Comparison of ENCODE assay signal across 8 mouse cellular contexts in genomic region chr12:80736464-80737282, GRCm38 (mm10). TPM values are rescaled to one million over a fixed set of nuclear protein-coding genes. Genes with fewer than 3 reads are reported as not detected.
A peak's percentile ranks its signal among the peaks of the same experiment; 100 is the strongest.
DNase-seq lines count a peak whose midpoint lies in the region; ATAC-seq and TF ChIP-seq lines count a peak whose summit lies in the region.

No protein-coding gene starts in this region.

- intact Hi-C loops in heart, postnatal 14 days (cut with DNase I), result no loop called here
- intact Hi-C loops in heart, postnatal 25 days (cut with DNase I), result no loop called here

- H3K4me2 ChIP-seq in neural tube, embryonic 13.5 days, result peak overlapping the region; percentile 34

- peak overlapping the region; percentile 61 for H3K9ac ChIP-seq in neural tube, embryonic 13.5 days

- peak; percentile 46 to 52 for DNase-seq in heart, postnatal 14 days
- DNase-seq in heart, postnatal 25 days (ENCODE audit: low spot score), result no peak
- DNase-seq in brain, embryonic 14.5 days (ENCODE audit: low read depth), result peak; percentile 97
- peak; percentile 43 to 73 for DNase-seq in frontal cortex, adult 2 months (ENCODE audit: extremely low spot score in 1 of 2, low spot score in 1 of 2)
- DNase-seq in left cerebral cortex, adult 9 months (ENCODE audit: low spot score in 2 of 2), result peak; percentile 39 to 74
- no peak for DNase-seq in spleen, postnatal 14 days (ENCODE audit: low spot score in 2 of 2)
- no peak for DNase-seq in adrenal gland, postnatal 4 days (ENCODE audit: low spot score in 2 of 2)

- TF ChIP-seq POLR2A in brain, embryonic 14.5 days (IDR thresholded peaks at IDR 0.05; ENCODE audit: borderline replicate concordance, extremely low read depth, insufficient read depth, insufficient read length, poor library complexity, severe bottlenecking), result no peak

- no peak overlapping the region for H3K4me3 ChIP-seq in neural tube, embryonic 13.5 days

- peaks cover 5% of the 10 kb centered on the region; the same call in 1 of the 2 replicates for H3K27me3 ChIP-seq in neural tube, embryonic 13.5 days

- 13% methylated on average over 13 of the region's 13 CpGs for WGBS in neural tube, embryonic 13.5 days

- TF ChIP-seq CTCF in brain, embryonic 14.5 days (IDR thresholded peaks at IDR 0.05; ENCODE audit: borderline replicate concordance, extremely low read depth, insufficient read depth, insufficient read length), result no peak

- H3K36me3 ChIP-seq in neural tube, embryonic 13.5 days, result no peaks in the 10 kb centered on the region

- no peaks in the 10 kb centered on the region for H3K9me3 ChIP-seq in neural tube, embryonic 13.5 days

- peaks cover 21% of the 10 kb centered on the region for H3K4me1 ChIP-seq in neural tube, embryonic 13.5 days (replicated peaks)

- peak overlapping the region; percentile 91 for H3K27ac ChIP-seq in neural tube, embryonic 13.5 days (replicated peaks)

- peak; percentile 69 for ATAC-seq in neural tube, embryonic 13.5 days (ENCODE audit: low read depth)

RNA-seq across cellular contexts. Expression of gene Ccdc177, which starts 23.8 kb away (rescaled TPM):
- under 1 TPM in 1 of 2 experiments, not detected in 1; 0.07 TPM for total RNA-seq in heart, postnatal 14 days (2021)
- total RNA-seq in heart, postnatal 25 days (2021), result under 1 TPM; 0.06 to 0.08 TPM
- polyA plus RNA-seq in brain, embryonic 14.5 days (2012; rRNA removed), result 13.0 and 15.3 TPM in 2 replicates
- polyA plus RNA-seq in frontal cortex, adult 2 months (2012; rRNA removed), result 5.3 and 6.3 TPM in 2 replicates
- polyA plus RNA-seq in neural tube, embryonic 13.5 days (2015; fragmentation: Nextera tagmentation; extraction: Ambion mirVana), result 2.8 and 2.9 TPM in 2 replicates
- under 1 TPM; 0.20 to 0.28 TPM for total RNA-seq in adrenal gland, postnatal 4 days (2021)

RNA-seq across cellular contexts. Expression of gene Plekhd1, which starts 44.3 kb away (rescaled TPM):
- under 1 TPM; 0.24 to 0.48 TPM for total RNA-seq in heart, postnatal 14 days (2021)
- total RNA-seq in heart, postnatal 25 days (2021), result not detected
- 2.0 and 3.5 TPM in 2 replicates for polyA plus RNA-seq in brain, embryonic 14.5 days (2012; rRNA removed)
- 5.3 and 6.7 TPM in 2 replicates for polyA plus RNA-seq in frontal cortex, adult 2 months (2012; rRNA removed)
- polyA plus RNA-seq in neural tube, embryonic 13.5 days (2015; fragmentation: Nextera tagmentation; extraction: Ambion mirVana), result 7.1 and 7.4 TPM in 2 replicates
- total RNA-seq in adrenal gland, postnatal 4 days (2021), result 1 to 10 TPM in 1 of 2 experiments, under 1 TPM in 1; 0.25 to 2.1 TPM

RNA-seq across cellular contexts. Expression of gene Susd6, which starts 53.6 kb away (rescaled TPM):
- total RNA-seq in heart, postnatal 14 days (2021), result 10 to 100 TPM; 63.4 to 66.2 TPM
- 10 to 100 TPM; 62.5 to 69.1 TPM for total RNA-seq in heart, postnatal 25 days (2021)
- polyA plus RNA-seq in brain, embryonic 14.5 days (2012; rRNA removed), result 21.7 and 23.2 TPM in 2 replicates
- 20.7 and 22.9 TPM in 2 replicates for polyA plus RNA-seq in frontal cortex, adult 2 months (2012; rRNA removed)
- 12.3 and 12.9 TPM in 2 replicates for polyA plus RNA-seq in neural tube, embryonic 13.5 days (2015; fragmentation: Nextera tagmentation; extraction: Ambion mirVana)
- total RNA-seq in adrenal gland, postnatal 4 days (2021), result 10 to 100 TPM; 48.4 to 51.0 TPM

Comparison
In these comparisons a context has a peak if more than half of its experiments do, and no peak if none do; other contexts are left out.
1. DNase-seq: peak in heart, postnatal 14 days (2 of 2), brain, embryonic 14.5 days (single experiment), frontal cortex, adult 2 months (2 of 2) and left cerebral cortex, adult 9 months (2 of 2); none in heart, postnatal 25 days (single experiment), spleen, postnatal 14 days (0 of 2) and adrenal gland, postnatal 4 days (0 of 2).